Mouse (Mus musculus): ENCODE results near the gene Ubn1.

Gene Ubn1

GRCm38 (mm10) chr16:5049774-5050234 lies at the start of gene Ubn1, which contains the start of gene Glyr1:
Ubn1 (plus strand) TSS chr16:5050057.
Glyr1 (minus strand) TSS chr16:5049863.
- in situ Hi-C loops (cut with MboI; ENCODE audit: low pct_unique_long_range_greater_than_20kb in 1 of 2, low sequenced_read_pairs in 2 of 2, unreplicated experiment in 1 of 2), result no loop called here

- in situ Hi-C loops (cut with MboI; ENCODE audit: low pct_unique_long_range_greater_than_20kb in 1 of 2, low sequenced_read_pairs in 2 of 2, unreplicated experiment in 1 of 2), result no loop called here
Measured at GRCm38 (mm10) chr16:5000611-5001010, 49.2 kb upstream of the Ubn1 start.

GRCm38 (mm10) chr16:5007067-5007466 lies 42.8 kb upstream of the Ubn1 start, which contains the start of gene Smim22:
Smim22 (plus strand) TSS chr16:5007288.
- in situ Hi-C loops (cut with MboI; ENCODE audit: low pct_unique_long_range_greater_than_20kb in 1 of 2, low sequenced_read_pairs in 2 of 2, unreplicated experiment in 1 of 2), result no loop called here

GRCm38 (mm10) chr16:5007492-5007891 lies 42.4 kb upstream of the Ubn1 start:
- in situ Hi-C loops (cut with MboI; ENCODE audit: low pct_unique_long_range_greater_than_20kb in 1 of 2, low sequenced_read_pairs in 2 of 2, unreplicated experiment in 1 of 2), result no loop called here

- in situ Hi-C loops (cut with MboI; ENCODE audit: low pct_unique_long_range_greater_than_20kb in 1 of 2, low sequenced_read_pairs in 2 of 2, unreplicated experiment in 1 of 2), result no loop called here
Measured at GRCm38 (mm10) chr16:5008076-5008475, 41.8 kb upstream of the Ubn1 start.

GRCm38 (mm10) chr16:5010371-5010935 lies 39.4 kb upstream of the Ubn1 start:
- in situ Hi-C loops (cut with MboI; ENCODE audit: low pct_unique_long_range_greater_than_20kb in 1 of 2, low sequenced_read_pairs in 2 of 2, unreplicated experiment in 1 of 2), result no loop called here

- in situ Hi-C loops (cut with MboI; ENCODE audit: low pct_unique_long_range_greater_than_20kb in 1 of 2, low sequenced_read_pairs in 2 of 2, unreplicated experiment in 1 of 2), result no loop called here
Measured at GRCm38 (mm10) chr16:5011285-5011684, 38.6 kb upstream of the Ubn1 start.

GRCm38 (mm10) chr16:5012036-5013005 lies 37.5 kb upstream of the Ubn1 start:
- in situ Hi-C loops (cut with MboI; ENCODE audit: low pct_unique_long_range_greater_than_20kb in 1 of 2, low sequenced_read_pairs in 2 of 2, unreplicated experiment in 1 of 2), result no loop called here

GRCm38 (mm10) chr16:5013054-5013838 lies 36.6 kb upstream of the Ubn1 start, which contains the start of gene Rogdi:
Rogdi (minus strand) TSS chr16:5013553.
- in situ Hi-C loops (cut with MboI; ENCODE audit: low pct_unique_long_range_greater_than_20kb in 1 of 2, low sequenced_read_pairs in 2 of 2, unreplicated experiment in 1 of 2), result no loop called here

GRCm38 (mm10) chr16:5014578-5014977 lies 35.3 kb upstream of the Ubn1 start:
- in situ Hi-C loops (cut with MboI; ENCODE audit: low pct_unique_long_range_greater_than_20kb in 1 of 2, low sequenced_read_pairs in 2 of 2, unreplicated experiment in 1 of 2), result no loop called here

GRCm38 (mm10) chr16:5024021-5024420 lies 25.8 kb upstream of the Ubn1 start:
- in situ Hi-C loops (cut with MboI; ENCODE audit: low pct_unique_long_range_greater_than_20kb in 1 of 2, low sequenced_read_pairs in 2 of 2, unreplicated experiment in 1 of 2), result no loop called here

- in situ Hi-C loops (cut with MboI; ENCODE audit: low pct_unique_long_range_greater_than_20kb in 1 of 2, low sequenced_read_pairs in 2 of 2, unreplicated experiment in 1 of 2), result no loop called here
Measured at GRCm38 (mm10) chr16:5029847-5030246, 20.0 kb upstream of the Ubn1 start.

- in situ Hi-C loops (cut with MboI; ENCODE audit: low pct_unique_long_range_greater_than_20kb in 1 of 2, low sequenced_read_pairs in 2 of 2, unreplicated experiment in 1 of 2), result no loop called here
Measured at GRCm38 (mm10) chr16:5035591-5035990, 14.3 kb upstream of the Ubn1 start.

- in situ Hi-C loops (cut with MboI; ENCODE audit: low pct_unique_long_range_greater_than_20kb in 1 of 2, low sequenced_read_pairs in 2 of 2, unreplicated experiment in 1 of 2), result no loop called here
Measured at GRCm38 (mm10) chr16:5036649-5037234, 13.1 kb upstream of the Ubn1 start.

GRCm38 (mm10) chr16:5045322-5045721 lies 4.5 kb upstream of the Ubn1 start:
- in situ Hi-C loops (cut with MboI; ENCODE audit: low pct_unique_long_range_greater_than_20kb in 1 of 2, low sequenced_read_pairs in 2 of 2, unreplicated experiment in 1 of 2), result no loop called here

GRCm38 (mm10) chr16:5049182-5049773 lies 579 bp upstream of the Ubn1 start:
- in situ Hi-C loops (cut with MboI; ENCODE audit: low pct_unique_long_range_greater_than_20kb in 1 of 2, low sequenced_read_pairs in 2 of 2, unreplicated experiment in 1 of 2), result no loop called here

GRCm38 (mm10) chr16:5050251-5051110 lies 624 bp downstream of the Ubn1 start:
- in situ Hi-C loops (cut with MboI; ENCODE audit: low pct_unique_long_range_greater_than_20kb in 1 of 2, low sequenced_read_pairs in 2 of 2, unreplicated experiment in 1 of 2), result no loop called here

Measured in mouse embryonic stem cell (cell line).